15 mouse cellular contexts compared by ENCODE assay signal in the genomic region with DNA sequence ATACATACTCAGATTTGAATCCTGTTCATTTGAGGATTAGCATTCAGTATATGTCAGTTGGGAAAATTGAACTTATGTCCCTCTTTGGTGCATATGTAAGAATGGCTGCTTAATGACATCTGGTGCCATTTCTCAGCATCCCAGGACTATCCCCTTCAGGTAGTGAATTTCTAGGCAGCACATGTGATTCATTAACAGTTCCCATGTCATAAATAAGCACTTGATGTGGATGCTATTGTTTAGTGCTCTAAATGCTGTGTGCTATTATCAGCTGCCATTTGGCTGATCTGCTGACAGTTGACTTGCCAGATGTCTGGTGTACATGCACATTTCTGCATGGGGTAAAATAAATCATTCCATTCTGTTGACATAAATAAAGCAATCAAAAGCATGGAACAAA.
DNase-seq lines count a peak whose midpoint lies in the region; ATAC-seq and TF ChIP-seq lines count a peak whose summit lies in the region.
"Had no signal": no experiment of that assay in that cellular context is flagged by ENCODE, and none has a peak within 500 bp of the region (broad histone marks: within the 10 kb centered on the region; RNA-seq: fewer than 3 reads in every experiment).

No protein-coding gene starts in this region.

- no peak overlapping the region for H3K9ac ChIP-seq in forebrain, embryonic 16.5 days (replicated peaks; ENCODE audit: low read depth, low read length)
- no peak overlapping the region for H3K9ac ChIP-seq in forebrain, embryonic 15.5 days (replicated peaks)
- H3K9ac ChIP-seq in neural tube, embryonic 13.5 days: no peak overlapping the region
- H3K9ac ChIP-seq in neural tube, embryonic 15.5 days (replicated peaks): no peak overlapping the region
- H3K9ac ChIP-seq in hindbrain, postnatal 0 days (replicated peaks; ENCODE audit: low read length): no peak overlapping the region
- H3K9ac ChIP-seq: forebrain, postnatal 0 days; heart, embryonic 12.5 days; hindbrain, embryonic 14.5 days had no signal

- H3K27ac ChIP-seq in forebrain, embryonic 16.5 days (ENCODE audit: low read length): no peak overlapping the region
- no peak overlapping the region for H3K27ac ChIP-seq in forebrain, embryonic 15.5 days (replicated peaks)
- no peak overlapping the region for H3K27ac ChIP-seq in neural tube, embryonic 13.5 days (replicated peaks)
- no peak overlapping the region for H3K27ac ChIP-seq in neural tube, embryonic 15.5 days (replicated peaks)
- H3K27ac ChIP-seq in hindbrain, postnatal 0 days: no peak overlapping the region
- H3K27ac ChIP-seq: gastrocnemius, adult 2 months; hindbrain, embryonic 10.5 days; hindbrain, embryonic 14.5 days had no signal

- H3K36me3 ChIP-seq in forebrain, embryonic 16.5 days (ENCODE audit: control insufficient read depth, insufficient read depth): no peaks in the 10 kb centered on the region
- H3K36me3 ChIP-seq in forebrain, embryonic 15.5 days: no peaks in the 10 kb centered on the region
- no peaks in the 10 kb centered on the region for H3K36me3 ChIP-seq in neural tube, embryonic 13.5 days
- no peaks in the 10 kb centered on the region for H3K36me3 ChIP-seq in neural tube, embryonic 15.5 days
- no peaks in the 10 kb centered on the region for H3K36me3 ChIP-seq in hindbrain, postnatal 0 days (ENCODE audit: insufficient read depth, low read length)
- H3K36me3 ChIP-seq: heart, embryonic 12.5 days; hindbrain, embryonic 10.5 days had no signal

- H3K4me1 ChIP-seq in forebrain, embryonic 16.5 days (replicated peaks; ENCODE audit: control insufficient read depth, insufficient read depth, low read length): no peaks in the 10 kb centered on the region
- 0 out of 2 replicates have a peak, but pooled peaks cover 3% of the 10 kb centered on the region for H3K4me1 ChIP-seq in forebrain, embryonic 15.5 days
- no peaks in the 10 kb centered on the region for H3K4me1 ChIP-seq in neural tube, embryonic 13.5 days (replicated peaks)
- H3K4me1 ChIP-seq in neural tube, embryonic 15.5 days: no peaks in the 10 kb centered on the region
- H3K4me1 ChIP-seq in hindbrain, postnatal 0 days (ENCODE audit: insufficient read depth, low read length): no peaks in the 10 kb centered on the region
- H3K4me1 ChIP-seq: heart, embryonic 12.5 days; hindbrain, embryonic 10.5 days had no signal

- DNase-seq in layer of hippocampus, adult 9-11 months: peak; percentile 24
- no peak for DNase-seq in hindbrain, postnatal 0 days (ENCODE audit: low spot score)
- DNase-seq: adrenal gland, adult 2 months; adrenal gland, postnatal 25 days; cerebellum, adult 2 months; forebrain, postnatal 0 days; gastrocnemius, adult 2 months; gastrocnemius, postnatal 25 days had no signal

- H3K27me3 ChIP-seq in forebrain, embryonic 16.5 days (replicated peaks; ENCODE audit: control insufficient read depth, insufficient read depth, low read length): no peaks in the 10 kb centered on the region
- H3K27me3 ChIP-seq in forebrain, embryonic 15.5 days: no peaks in the 10 kb centered on the region
- H3K27me3 ChIP-seq in neural tube, embryonic 13.5 days: no peaks in the 10 kb centered on the region
- no peaks in the 10 kb centered on the region for H3K27me3 ChIP-seq in neural tube, embryonic 15.5 days (replicated peaks)
- H3K27me3 ChIP-seq in hindbrain, postnatal 0 days (ENCODE audit: insufficient read depth, low read length): no peaks in the 10 kb centered on the region
- H3K27me3 ChIP-seq: heart, embryonic 12.5 days had no signal

- H3K4me3 ChIP-seq in forebrain, embryonic 16.5 days (replicated peaks; ENCODE audit: low read length): no peak overlapping the region
- H3K4me3 ChIP-seq in forebrain, embryonic 15.5 days: no peak overlapping the region
- no peak overlapping the region for H3K4me3 ChIP-seq in neural tube, embryonic 13.5 days
- no peak overlapping the region for H3K4me3 ChIP-seq in neural tube, embryonic 15.5 days (replicated peaks)
- H3K4me3 ChIP-seq in hindbrain, postnatal 0 days (ENCODE audit: low read length): no peak overlapping the region
- H3K4me3 ChIP-seq: gastrocnemius, adult 2 months; heart, embryonic 12.5 days; hindbrain, embryonic 10.5 days had no signal

- ATAC-seq in forebrain, embryonic 16.5 days: peak; percentile 45
- no peak for ATAC-seq in forebrain, embryonic 15.5 days (replicated peaks)
- 0 out of 2 replicates have a peak, but pooled peaks have one; percentile 50 for ATAC-seq in neural tube, embryonic 13.5 days (ENCODE audit: low read depth)
- no peak for ATAC-seq in neural tube, embryonic 15.5 days (ENCODE audit: low FRiP score)
- no peak for ATAC-seq in hindbrain, postnatal 0 days

- no peak overlapping the region for H3K4me2 ChIP-seq in forebrain, embryonic 16.5 days (ENCODE audit: low read length)
- H3K4me2 ChIP-seq in forebrain, embryonic 15.5 days (replicated peaks): no peak overlapping the region
- no peak overlapping the region for H3K4me2 ChIP-seq in neural tube, embryonic 13.5 days
- H3K4me2 ChIP-seq in neural tube, embryonic 15.5 days: no peak overlapping the region
- H3K4me2 ChIP-seq in hindbrain, postnatal 0 days (ENCODE audit: low read depth, low read length): no peak overlapping the region
- H3K4me2 ChIP-seq: heart, embryonic 12.5 days; hindbrain, embryonic 14.5 days had no signal

- no peaks in the 10 kb centered on the region for H3K9me3 ChIP-seq in forebrain, embryonic 16.5 days (ENCODE audit: control insufficient read depth, low read length)
- H3K9me3 ChIP-seq in forebrain, embryonic 15.5 days: no peaks in the 10 kb centered on the region
- H3K9me3 ChIP-seq in neural tube, embryonic 13.5 days: no peaks in the 10 kb centered on the region
- no peaks in the 10 kb centered on the region for H3K9me3 ChIP-seq in neural tube, embryonic 15.5 days (replicated peaks)
- H3K9me3 ChIP-seq in hindbrain, postnatal 0 days (ENCODE audit: low read length): no peaks in the 10 kb centered on the region
- H3K9me3 ChIP-seq: heart, embryonic 12.5 days; hindbrain, embryonic 10.5 days had no signal

- TF ChIP-seq CTCF in hindbrain, postnatal 0 days (IDR thresholded peaks at IDR 0.05; ENCODE audit: low read depth): no peak

Comparison
In these comparisons a context has a peak if more than half of its experiments do, and no peak if none do; other contexts are left out.
1. ATAC-seq: peak in forebrain, embryonic 16.5 days (single experiment) and neural tube, embryonic 13.5 days (single experiment); none in forebrain, embryonic 15.5 days (single experiment), neural tube, embryonic 15.5 days (single experiment) and hindbrain, postnatal 0 days (single experiment).